Mouse (Mus musculus): ENCODE measurements around the gene Nfe2. TPM values are rescaled to one million over a fixed set of nuclear protein-coding genes. Genes with fewer than 3 reads are reported as not detected.

The Nfe2 gene
- 7.2 and 8.2 TPM in 2 replicates for polyA plus RNA-seq (2015; fragmentation: Nextera tagmentation; extraction: Ambion mirVana)

DNA sequence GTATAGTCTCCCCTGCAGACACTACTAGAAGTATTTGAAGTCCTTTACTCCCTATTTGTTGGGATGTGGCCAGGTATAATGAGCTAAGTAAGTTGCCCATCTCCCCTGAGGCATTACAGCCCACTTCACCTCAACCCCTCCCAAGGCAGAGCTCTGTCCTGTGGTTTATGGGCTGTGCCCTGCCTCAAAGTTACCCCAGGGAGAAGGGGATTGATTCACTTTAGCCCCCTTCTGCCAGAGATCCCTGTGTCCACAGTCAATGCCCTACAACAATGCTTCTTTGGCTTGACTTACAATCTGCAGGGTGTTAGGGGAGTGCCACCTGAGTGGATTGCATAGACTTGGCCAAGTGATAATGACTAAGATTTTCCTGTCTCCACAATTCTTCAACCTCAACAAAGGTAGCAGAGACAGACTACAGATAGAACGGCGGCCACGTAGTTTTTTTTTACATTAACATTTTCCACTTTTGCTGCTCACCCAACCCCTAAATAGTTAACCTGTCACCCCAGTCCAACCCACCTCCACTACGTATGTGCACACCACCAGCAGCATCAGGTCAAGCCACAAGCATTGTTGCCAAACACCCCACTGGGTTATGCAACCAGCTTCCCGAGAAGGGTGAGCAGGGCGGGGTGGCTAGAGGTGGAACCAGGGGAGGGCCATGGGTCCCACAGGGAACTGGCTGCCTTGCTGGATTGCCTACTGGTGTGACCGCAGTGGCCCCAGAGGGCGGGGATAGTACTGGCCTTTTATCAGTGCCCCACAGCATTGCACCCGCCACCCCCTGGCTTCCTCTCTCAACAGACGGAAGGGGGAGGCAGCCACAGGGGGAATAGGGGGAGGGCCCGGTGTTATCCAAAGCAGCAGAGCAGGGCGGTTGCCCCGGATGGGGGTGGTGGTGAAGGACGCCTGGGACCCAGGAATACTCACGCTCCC, at the start of gene Nfe2:
TSS of gene Nfe2 (minus strand) at position 614 of the 939 bp plus-strand sequence.
- Histone ChIP-seq H3K4me1 (peaks cover 41% of the 10 kb centered on the region), H3K36me3 (no peaks in the 10 kb centered on the region), H3K4me3 (peak within 1 kb of the TSS; percentile 41), H3K27ac (replicated peaks) (peak within 1 kb of the TSS; percentile 46), H3K4me2 (peak within 1 kb of the TSS; percentile 85), H3K9me3 (no peaks in the 10 kb centered on the region), H3K9ac (peak within 1 kb of the TSS; percentile 72), H3K27me3 (replicated peaks) (no peaks in the 10 kb centered on the region)
- 5% methylated on average over 15 of the region's 15 CpGs for WGBS
- ATAC-seq (ENCODE audit: extremely low read depth, insufficient number of reproducible peaks, low FRiP score, low TSS enrichment): peak; percentile 82

DNA sequence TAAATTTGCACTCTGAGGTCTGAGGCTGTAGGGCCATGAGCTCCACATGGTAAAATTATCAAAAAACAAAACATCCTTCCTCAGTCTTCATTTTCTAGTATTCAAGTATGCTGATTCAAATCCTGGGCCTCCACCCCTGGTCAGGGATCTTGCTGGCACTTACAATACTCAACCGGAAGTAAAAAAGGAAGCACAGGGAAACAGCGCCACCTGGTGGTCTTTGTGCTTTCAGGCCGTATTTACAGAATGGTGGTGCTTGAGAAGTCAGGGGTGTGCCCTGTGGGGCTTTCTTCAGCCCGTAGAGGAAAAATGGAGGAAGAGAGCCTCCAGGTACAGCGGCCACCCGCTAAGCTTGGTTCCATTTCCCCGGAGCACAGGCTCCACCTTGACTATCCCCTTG, 48.9 kb upstream of the Nfe2 start:
- peak overlapping the region; percentile 66 for H3K9ac ChIP-seq
- no peak for ATAC-seq (ENCODE audit: extremely low read depth, insufficient number of reproducible peaks, low FRiP score, low TSS enrichment)

DNA sequence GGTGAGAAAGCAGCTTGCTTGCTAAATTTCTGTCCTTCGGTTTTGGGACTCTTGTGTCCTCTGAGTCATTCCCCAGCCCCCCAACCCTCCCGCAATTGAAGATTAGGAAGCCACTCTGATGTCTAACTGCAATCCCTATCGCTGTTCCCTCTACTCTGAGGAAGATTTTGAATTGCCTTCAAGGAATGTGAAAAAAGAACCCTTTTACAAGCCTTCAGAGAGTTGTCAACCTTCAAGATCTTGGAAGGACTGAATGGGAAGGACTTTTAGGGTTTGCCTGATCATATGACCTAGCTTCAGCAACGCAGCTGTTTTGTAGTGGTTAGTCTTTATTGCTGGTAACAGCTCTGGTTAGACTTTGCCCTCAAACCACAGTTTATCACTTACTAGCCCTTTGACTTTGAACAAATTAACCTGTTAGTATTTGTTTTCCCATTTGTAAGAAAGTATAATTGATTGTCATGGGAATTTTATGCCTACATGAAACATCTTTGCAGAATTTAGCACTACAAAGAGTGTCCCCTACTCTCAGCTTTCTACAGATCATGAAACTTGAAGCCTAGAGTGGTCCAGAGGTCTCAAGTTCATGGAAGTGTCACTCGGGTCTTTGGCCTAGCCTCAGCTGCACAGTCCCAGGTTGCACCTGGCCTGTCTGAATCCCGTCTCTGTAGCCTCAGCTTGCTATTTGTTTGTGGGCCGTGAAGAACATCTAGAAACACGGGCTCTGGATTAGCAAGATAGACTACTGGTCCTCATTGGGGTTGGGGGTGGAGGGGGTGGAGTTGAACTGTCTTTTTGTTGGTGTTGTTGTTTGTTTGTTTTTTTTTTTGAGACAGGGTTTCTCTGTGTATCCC, 47.8 kb upstream of the Nfe2 start:
- Histone ChIP-seq H3K9me3 (no peaks in the 10 kb centered on the region), H3K36me3 (no peaks in the 10 kb centered on the region), H3K9ac (peak overlapping the region; percentile 85), H3K4me3 (peak overlapping the region; percentile 63), H3K27me3 (replicated peaks) (peaks cover 19% of the 10 kb centered on the region), H3K4me2 (peak overlapping the region; percentile 88), H3K27ac (replicated peaks) (peak overlapping the region; percentile 91), H3K4me1 (peaks cover 66% of the 10 kb centered on the region)
- no peak for ATAC-seq (ENCODE audit: extremely low read depth, insufficient number of reproducible peaks, low FRiP score, low TSS enrichment)
- WGBS: 36% methylated on average over 8 of the region's 8 CpGs

More for the DNA sequence above, 48.9 kb upstream of the Nfe2 start:
- no peak overlapping the region for H3K27ac ChIP-seq (replicated peaks)
- no peaks in the 10 kb centered on the region for H3K9me3 ChIP-seq
- peak overlapping the region; percentile 42 for H3K4me2 ChIP-seq
- peaks cover 55% of the 10 kb centered on the region for H3K4me1 ChIP-seq
- H3K27me3 ChIP-seq (replicated peaks): peaks cover 19% of the 10 kb centered on the region
- no peaks in the 10 kb centered on the region for H3K36me3 ChIP-seq
- H3K4me3 ChIP-seq: 0 out of 2 replicates have a peak overlapping the region, but pooled peaks have one; percentile 4
- under 1% methylated on average over 7 of the region's 7 CpGs for WGBS

DNA sequence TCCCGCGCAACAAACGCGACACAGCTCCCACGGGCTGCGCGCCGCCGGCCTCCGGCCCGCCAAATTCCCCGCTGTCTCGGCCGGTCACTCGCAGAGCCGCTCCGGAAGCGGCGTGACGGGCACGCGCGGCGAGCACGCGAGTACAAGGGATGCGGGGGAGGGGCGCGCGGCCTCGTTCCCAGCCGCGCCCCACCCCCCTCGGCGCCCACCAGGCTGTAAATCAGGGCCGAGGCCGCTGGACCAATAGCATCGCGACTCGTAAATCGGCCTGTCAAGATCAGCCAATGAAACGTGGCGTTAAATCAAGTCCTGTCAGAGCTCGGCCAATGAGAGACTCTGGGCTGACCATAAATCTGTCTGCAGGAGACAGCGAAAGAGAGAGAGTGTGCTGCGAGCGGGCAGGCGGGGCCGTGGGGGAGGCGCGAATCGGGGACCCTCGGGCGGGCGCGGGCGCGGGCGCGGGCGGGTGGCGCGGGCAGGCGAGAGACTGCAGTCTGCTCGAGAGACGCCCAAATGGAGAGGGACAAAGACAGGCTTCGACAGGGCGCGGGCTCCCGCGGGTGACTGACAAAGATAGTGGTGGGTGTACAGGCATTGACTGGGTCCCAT, 47.0 kb upstream of the Nfe2 start:
- ATAC-seq (ENCODE audit: extremely low read depth, insufficient number of reproducible peaks, low FRiP score, low TSS enrichment): peak; percentile 88
- H3K4me3 ChIP-seq: peak overlapping the region; percentile 63
- H3K4me2 ChIP-seq: peak overlapping the region; percentile 88
- no peaks in the 10 kb centered on the region for H3K36me3 ChIP-seq
- WGBS: under 1% methylated on average over 67 of the region's 71 CpGs
- peaks cover 19% of the 10 kb centered on the region for H3K27me3 ChIP-seq (replicated peaks)
- H3K4me1 ChIP-seq: peaks cover 75% of the 10 kb centered on the region
- peak overlapping the region; percentile 90 for H3K9ac ChIP-seq
- peak overlapping the region; percentile 92 for H3K27ac ChIP-seq (replicated peaks)
- no peaks in the 10 kb centered on the region for H3K9me3 ChIP-seq

DNA sequence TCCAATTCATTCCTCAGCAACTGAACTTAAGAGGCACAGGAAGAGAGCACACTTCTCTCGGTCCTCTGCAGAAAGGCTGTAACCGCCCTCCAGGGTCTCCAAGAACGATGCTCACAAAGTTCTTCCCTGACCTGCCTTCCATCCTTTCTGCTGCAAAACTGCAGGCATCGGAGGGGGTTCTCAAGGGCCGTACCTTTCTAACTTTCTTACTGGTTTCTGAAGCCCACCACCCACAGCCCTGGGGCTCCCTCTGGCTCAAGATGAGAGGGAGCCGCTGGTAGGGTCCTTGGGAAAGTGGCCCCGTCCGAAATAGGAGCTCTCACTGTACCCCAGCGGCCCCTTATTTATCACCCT, 46.4 kb upstream of the Nfe2 start:
- peaks cover 81% of the 10 kb centered on the region for H3K4me1 ChIP-seq
- no peak for ATAC-seq (ENCODE audit: extremely low read depth, insufficient number of reproducible peaks, low FRiP score, low TSS enrichment)

DNA sequence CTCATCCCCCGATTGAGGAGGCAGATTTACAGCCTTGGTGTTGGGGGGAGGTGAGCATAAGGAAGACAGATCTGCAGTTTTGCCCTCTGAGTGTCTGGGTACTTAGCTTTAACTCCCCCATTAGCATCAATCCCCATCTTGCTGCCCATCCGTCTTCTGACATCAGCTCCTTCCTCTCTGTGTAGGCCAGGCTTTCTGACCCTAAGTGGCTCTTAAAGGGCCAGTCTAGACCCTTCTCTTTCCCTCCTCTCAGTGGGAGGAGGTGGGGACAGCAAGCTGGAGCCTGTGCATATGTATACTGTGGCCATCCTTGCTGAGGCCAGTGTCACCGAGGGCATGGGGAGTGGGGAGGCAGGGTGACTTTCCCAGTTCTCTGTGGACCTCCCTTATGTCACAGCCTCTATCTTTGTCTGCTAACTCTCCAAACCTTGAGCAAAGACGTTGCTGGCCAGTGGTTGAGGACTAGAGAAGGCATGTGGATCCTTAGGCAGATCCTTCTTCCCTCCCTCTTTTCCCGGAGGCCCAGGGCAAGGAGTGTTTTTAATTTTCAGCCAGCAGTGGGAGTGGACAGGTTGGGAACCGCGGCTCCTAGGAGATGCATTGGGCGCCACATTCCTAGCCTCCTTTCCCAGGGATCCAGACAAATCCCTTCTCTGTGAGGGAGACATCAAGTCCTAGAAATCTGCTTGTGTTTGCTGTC, 45.9 kb upstream of the Nfe2 start:
- Histone ChIP-seq H3K9ac (peak overlapping the region; percentile 90), H3K4me3 (peak overlapping the region; percentile 63), H3K27me3 (replicated peaks) (peaks cover 10% of the 10 kb centered on the region), H3K27ac (replicated peaks) (peak overlapping the region; percentile 92), H3K4me1 (peaks cover 83% of the 10 kb centered on the region), H3K36me3 (peaks cover 5% of the 10 kb centered on the region), H3K9me3 (no peaks in the 10 kb centered on the region), H3K4me2 (peak overlapping the region; percentile 88)
- no peak for ATAC-seq (ENCODE audit: extremely low read depth, insufficient number of reproducible peaks, low FRiP score, low TSS enrichment)
- 12% methylated on average over 8 of the region's 8 CpGs for WGBS

More for the DNA sequence above, 46.4 kb upstream of the Nfe2 start:
- peak overlapping the region; percentile 90 for H3K9ac ChIP-seq
- no peaks in the 10 kb centered on the region; the same call in 1 of the 2 replicates for H3K36me3 ChIP-seq
- H3K4me3 ChIP-seq: peak overlapping the region; percentile 63
- peaks cover 15% of the 10 kb centered on the region for H3K27me3 ChIP-seq (replicated peaks)
- WGBS: 1% methylated on average over 9 of the region's 9 CpGs
- H3K27ac ChIP-seq (replicated peaks): peak overlapping the region; percentile 92
- H3K9me3 ChIP-seq: no peaks in the 10 kb centered on the region
- peak overlapping the region; percentile 88 for H3K4me2 ChIP-seq

DNA sequence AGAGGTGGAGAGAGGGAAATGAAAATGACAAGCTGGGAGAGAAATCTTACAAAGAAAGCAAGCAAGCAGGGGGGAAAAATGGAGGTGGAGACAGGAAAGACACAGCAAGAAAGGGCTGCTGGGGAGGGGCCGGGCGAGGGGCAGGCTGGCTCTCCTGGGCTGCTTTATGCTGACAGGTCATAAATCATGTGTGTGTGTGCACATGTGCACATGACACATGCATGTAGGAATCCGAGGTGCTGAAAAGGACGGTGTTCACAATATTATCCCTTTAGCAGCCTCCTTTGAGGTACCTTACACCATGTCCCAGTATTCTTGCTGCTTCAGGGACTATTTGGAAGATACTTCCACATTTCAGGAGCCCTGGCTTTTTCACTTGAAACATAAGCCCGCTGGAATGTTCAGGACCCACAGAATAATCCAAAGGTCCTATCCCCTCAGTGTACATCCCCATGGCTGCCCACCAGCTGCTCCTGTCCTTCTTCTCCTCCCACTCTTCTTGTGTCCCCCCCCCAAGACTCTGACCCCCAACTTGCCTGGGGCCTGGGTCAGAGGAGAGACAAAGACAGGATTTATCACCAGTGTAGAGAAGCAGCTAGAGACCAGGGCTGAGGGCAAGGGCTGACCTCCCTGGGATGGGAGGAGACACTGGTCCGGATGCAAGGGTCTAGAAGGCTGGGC, 44.3 kb upstream of the Nfe2 start:
- H3K4me3 ChIP-seq: no peak overlapping the region
- no peak overlapping the region for H3K4me2 ChIP-seq
- peak overlapping the region; percentile 90 for H3K9ac ChIP-seq
- H3K9me3 ChIP-seq: no peaks in the 10 kb centered on the region
- H3K36me3 ChIP-seq: peaks cover 21% of the 10 kb centered on the region
- H3K4me1 ChIP-seq: peaks cover 74% of the 10 kb centered on the region
- WGBS: 57% methylated on average over 6 of the region's 6 CpGs
- ATAC-seq (ENCODE audit: extremely low read depth, insufficient number of reproducible peaks, low FRiP score, low TSS enrichment): no peak
- peak overlapping the region; percentile 81 for H3K27ac ChIP-seq (replicated peaks)
- no peaks in the 10 kb centered on the region for H3K27me3 ChIP-seq (replicated peaks)

DNA sequence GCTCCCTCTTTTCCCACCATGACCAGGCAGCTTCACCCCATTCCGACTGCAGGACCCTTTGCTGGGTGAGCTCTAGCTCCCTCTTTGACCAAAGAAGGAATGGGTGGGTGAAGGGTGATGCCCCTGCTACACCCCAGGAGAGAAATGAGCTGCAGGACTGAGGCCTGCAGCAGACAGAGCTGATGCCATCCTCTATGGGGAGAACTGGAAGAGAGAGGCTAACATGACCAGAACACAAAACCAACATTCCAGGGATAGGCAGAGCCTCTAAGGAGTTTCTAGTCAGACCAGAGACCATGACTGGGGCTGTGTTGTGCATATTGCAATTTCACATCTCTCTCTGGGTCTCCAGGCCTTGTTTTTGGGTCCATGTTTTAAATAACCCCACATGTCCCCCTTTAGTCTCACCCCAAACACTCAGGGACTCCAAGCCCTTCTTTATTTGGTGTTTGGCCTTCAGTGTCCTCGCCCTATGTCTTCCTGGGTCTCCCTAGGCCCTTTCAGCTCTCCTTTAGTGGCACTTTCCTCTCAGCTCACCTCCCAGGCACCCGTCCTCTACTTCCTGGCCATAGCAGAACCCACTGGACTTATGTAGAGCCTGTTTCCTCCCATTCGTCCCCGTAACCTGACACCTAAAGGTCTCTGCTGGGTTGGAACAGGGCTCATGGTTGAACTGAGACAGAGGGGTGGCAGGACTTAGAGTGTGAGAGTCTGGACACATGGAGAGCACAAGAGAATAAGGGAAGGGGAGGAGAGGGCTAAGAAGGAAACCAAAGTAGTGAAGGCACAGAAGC, 43.5 kb upstream of the Nfe2 start:
- peak overlapping the region; percentile 81 for H3K27ac ChIP-seq (replicated peaks)
- ATAC-seq (ENCODE audit: extremely low read depth, insufficient number of reproducible peaks, low FRiP score, low TSS enrichment): no peak

DNA sequence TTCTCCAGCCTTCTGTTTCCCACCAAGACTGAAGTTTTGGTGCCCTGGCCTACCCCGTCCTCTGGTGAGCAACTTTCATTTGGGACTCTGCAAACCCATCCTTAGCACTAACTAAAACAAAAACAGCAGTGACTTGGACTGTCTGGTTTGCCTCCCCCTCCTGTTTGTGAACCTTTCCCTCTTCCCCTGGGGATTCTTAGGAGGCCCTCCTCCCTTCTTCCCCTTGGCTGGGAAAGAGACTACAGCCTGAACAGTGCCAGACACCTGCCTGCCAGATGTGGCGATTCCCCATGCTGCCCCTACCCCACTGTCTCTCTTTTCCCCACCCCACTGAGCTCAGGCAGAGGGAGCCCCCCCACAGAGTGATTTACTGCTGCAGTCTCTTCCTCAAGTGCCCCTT, 42.8 kb upstream of the Nfe2 start:
- Histone ChIP-seq H3K9ac (peak overlapping the region; percentile 71), H3K27ac (replicated peaks) (peak overlapping the region; percentile 81), H3K4me2 (no peak overlapping the region; the same call in 1 of the 2 replicates), H3K4me3 (no peak overlapping the region), H3K4me1 (peaks cover 65% of the 10 kb centered on the region), H3K9me3 (no peaks in the 10 kb centered on the region), H3K36me3 (peaks cover 35% of the 10 kb centered on the region), H3K27me3 (replicated peaks) (no peaks in the 10 kb centered on the region)
- no peak for ATAC-seq (ENCODE audit: extremely low read depth, insufficient number of reproducible peaks, low FRiP score, low TSS enrichment)
- WGBS: 48% methylated on average over 2 of the region's 2 CpGs

More for the DNA sequence above, 43.5 kb upstream of the Nfe2 start:
- H3K27me3 ChIP-seq (replicated peaks): no peaks in the 10 kb centered on the region
- peak overlapping the region; percentile 90 for H3K9ac ChIP-seq
- H3K4me3 ChIP-seq: no peak overlapping the region
- H3K9me3 ChIP-seq: no peaks in the 10 kb centered on the region
- H3K4me1 ChIP-seq: peaks cover 67% of the 10 kb centered on the region
- no peak overlapping the region for H3K4me2 ChIP-seq
- 36% methylated on average over 5 of the region's 5 CpGs for WGBS
- H3K36me3 ChIP-seq: peaks cover 28% of the 10 kb centered on the region

All from heart, embryonic 13.5 days (tissue).